Mouse (Mus musculus): Measurements from ENCODE around the gene Sf3a3.

DNA sequence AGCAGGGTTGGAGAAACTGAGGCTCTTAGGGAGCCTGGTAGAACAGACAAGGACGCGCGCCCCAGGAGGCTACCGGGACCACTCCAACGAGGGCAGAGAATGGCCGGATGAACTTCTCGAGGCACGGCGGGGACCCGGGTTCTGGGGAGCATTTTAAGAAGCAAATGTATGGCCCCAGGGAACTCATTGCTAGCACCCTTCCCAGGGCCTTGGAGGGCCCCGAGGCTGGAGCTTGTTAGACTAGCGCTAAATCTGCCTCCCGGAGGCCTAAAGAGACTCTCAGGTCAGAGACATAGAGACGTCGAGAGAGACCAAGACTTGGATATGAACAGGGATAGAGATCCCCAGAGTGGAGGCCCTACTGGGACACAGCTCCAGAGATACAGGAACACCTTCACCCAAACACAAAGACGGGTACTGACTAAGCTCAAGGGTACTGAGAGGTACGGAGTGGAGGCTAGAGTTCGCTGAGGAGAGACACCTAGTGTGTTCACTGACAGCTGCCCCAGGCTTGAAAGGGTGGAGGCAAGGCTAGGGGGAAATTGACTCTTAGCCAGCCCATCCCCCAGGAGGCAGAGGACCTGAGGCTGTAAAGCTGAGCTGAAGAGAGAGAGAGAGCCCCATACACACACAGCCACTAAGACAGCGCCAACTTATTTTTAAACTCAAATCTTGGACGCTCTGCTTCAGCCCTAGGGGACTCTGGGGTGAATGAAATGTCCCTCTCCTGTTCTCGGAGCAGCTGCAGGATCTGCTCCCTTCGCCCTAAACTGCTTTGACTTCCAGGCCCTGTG, 13.3 kb upstream of the Sf3a3 start:
- TF ChIP-seq ZNF384 (IDR thresholded peaks at IDR 0.05; ENCODE audit: low read depth, low read length) (no peak), CHD2 (IDR thresholded peaks at IDR 0.05; ENCODE audit: low read depth, low read length) (no peak), ZC3H11A (IDR thresholded peaks at IDR 0.05; ENCODE audit: borderline replicate concordance, low read depth, low read length) (no peak), HCFC1 (IDR thresholded peaks at IDR 0.05; ENCODE audit: borderline replicate concordance, insufficient read depth, low read length) (no peak)

Data from ES-E14 (cell line).